Mouse (Mus musculus): Measurements from ENCODE around the gene Satb2.

DNA sequence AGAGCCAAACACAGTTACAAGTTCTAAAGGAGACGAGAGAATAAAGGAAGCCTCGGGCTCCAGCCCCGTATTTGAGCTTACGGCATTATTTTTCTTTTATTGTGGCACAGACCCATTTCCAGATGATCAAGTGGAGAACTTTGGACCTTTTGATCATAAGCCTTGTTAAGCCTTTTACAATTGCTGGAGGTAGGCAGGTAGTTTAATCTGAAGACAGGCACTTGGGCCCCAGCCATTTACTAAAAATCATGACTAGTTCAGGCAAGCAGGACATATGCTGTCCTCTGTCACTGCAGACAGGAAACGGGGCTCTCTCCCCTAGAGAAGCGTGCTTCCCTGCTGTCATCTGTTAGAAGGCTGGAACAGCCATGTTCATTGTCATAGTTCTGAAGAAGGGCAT is 26.9 kb downstream of the Satb2 start:
- no peak for TF ChIP-seq CTCF (IDR thresholded peaks at IDR 0.05; ENCODE audit: low read depth, low read length)
- no peak for TF ChIP-seq GATA1 (IDR thresholded peaks at IDR 0.05; ENCODE audit: borderline replicate concordance, low read length)
- TF ChIP-seq POLR2AphosphoS5 (IDR thresholded peaks at IDR 0.05; ENCODE audit: insufficient replicate concordance, low read depth, low read length) = no peak
- TF ChIP-seq GATA2 (IDR thresholded peaks at IDR 0.05; ENCODE audit: borderline replicate concordance, low read depth, low read length) = no peak
- TF ChIP-seq TAL1 (conservative IDR thresholded peaks at IDR 0.05; ENCODE audit: low read depth, low read length) = no peak

Measured in G1E (cell line).